Mouse (Mus musculus) lung, embryonic 15.5 days (tissue): ENCODE measurements around the gene Syce1. TPM values are rescaled to one million over a fixed set of nuclear protein-coding genes. Genes with fewer than 3 reads are reported as not detected.
A peak's percentile ranks its signal among the peaks of the same experiment; 100 is the strongest.

Experiments
- ATAC-seq: fragments of 200-750 bp; cut with Nextera tagmentation; 2 replicates; pipeline ENCODE4 v1.8.0; 2017; ENCODE audit warnings: moderate number of reproducible peaks, borderline replicate concordance; ENCODE audit not compliant: low FRiP score, low TSS enrichment; ENCODE audit errors: extremely low read depth
- H3K27ac ChIP-seq: fragments of 300-500 bp; sonication (generic); 2 replicates; pipeline ENCODE4 v1.5.1; 2015; ENCODE audit warnings: moderate library complexity, mild to moderate bottlenecking, inconsistent platforms
- H3K27me3 ChIP-seq: fragments of 300-500 bp; sonication (generic); 2 replicates; pipeline ENCODE4 v1.6.1; 2015; ENCODE audit warnings: inconsistent platforms
- H3K36me3 ChIP-seq: fragments of 300-500 bp; sonication (generic); 2 replicates; pipeline ENCODE4 v1.6.1; 2015; ENCODE audit warnings: inconsistent platforms
- H3K4me1 ChIP-seq: fragments of 300-500 bp; sonication (generic); 2 replicates; pipeline ENCODE4 v1.6.1; 2015; ENCODE audit warnings: inconsistent platforms
- H3K4me2 ChIP-seq: fragments of 300-500 bp; sonication (generic); 2 replicates; pipeline ENCODE4 v1.6.1; 2015; ENCODE audit warnings: inconsistent platforms, mild to moderate bottlenecking, moderate library complexity
- H3K4me3 ChIP-seq: fragments of 300-500 bp; sonication (generic); 2 replicates; pipeline ENCODE4 v1.5.1; 2015; ENCODE audit warnings: mild to moderate bottlenecking, inconsistent platforms
- H3K9ac ChIP-seq: fragments of 300-500 bp; sonication (generic); 2 replicates; pipeline ENCODE4 v1.6.1; 2015; ENCODE audit warnings: inconsistent platforms
- H3K9me3 ChIP-seq: fragments of 300-500 bp; sonication (generic); 2 replicates; pipeline ENCODE4 v1.6.1; 2016; ENCODE audit warnings: inconsistent platforms
- WGBS: fragments of 180-500 bp; shearing (Covaris S2); methylation state at CpG from one replicate; pipeline ENCODE4 v1.1.7; 2015; 5-methylcytosine and 5-hydroxymethylcytosine counted together
- polyA plus RNA-seq: library from polyadenylated mRNA; unstranded; fragments of >200 nt; fragmentation: Nextera tagmentation; extraction: Ambion mirVana; gene quantifications from 2 replicates; pipeline ENCODE4 v1.2.1, GENCODE M21; 2015

Gene Syce1
- 0.14 TPM in 1 of 2 replicates, not detected in the other for polyA plus RNA-seq

GRCm38 (mm10) chr7:140787406-140788052, at the start of gene Syce1:
Gene Syce1, minus strand, starts transcription at chr7:140787852.
- no peak for ATAC-seq
- H3K27me3 ChIP-seq: no peaks in the 10 kb centered on the region
- 75% methylated on average over 33 of the region's 33 CpGs for WGBS
- no peaks in the 10 kb centered on the region for H3K9me3 ChIP-seq
- no peak within 1 kb of the TSS for H3K9ac ChIP-seq
- H3K4me1 ChIP-seq: no peaks in the 10 kb centered on the region
- no peak within 1 kb of the TSS for H3K4me2 ChIP-seq
- H3K27ac ChIP-seq: no peak within 1 kb of the TSS
- H3K36me3 ChIP-seq: no peaks in the 10 kb centered on the region
- no peak within 1 kb of the TSS for H3K4me3 ChIP-seq

GRCm38 (mm10) chr7:140836243-140837115, 48.8 kb upstream of the Syce1 start:
- no peak for ATAC-seq
- H3K9ac ChIP-seq: no peak overlapping the region
- H3K4me1 ChIP-seq: peaks cover 8% of the 10 kb centered on the region; the same call in 1 of the 2 replicates
- H3K27ac ChIP-seq: no peak overlapping the region
- no peak overlapping the region for H3K4me2 ChIP-seq
- no peak overlapping the region for H3K4me3 ChIP-seq
- no peaks in the 10 kb centered on the region for H3K36me3 ChIP-seq
- no peaks in the 10 kb centered on the region for H3K9me3 ChIP-seq
- peaks cover 14% of the 10 kb centered on the region; the same call in 1 of the 2 replicates for H3K27me3 ChIP-seq
- 72% methylated on average over 9 of the region's 9 CpGs for WGBS

- no peaks in the 10 kb centered on the region for H3K9me3 ChIP-seq
- 68% methylated on average over 2 of the region's 2 CpGs for WGBS
- H3K4me1 ChIP-seq: 0 out of 2 replicates have a peak, but pooled peaks cover 5% of the 10 kb centered on the region
- H3K36me3 ChIP-seq: no peaks in the 10 kb centered on the region
- ATAC-seq: no peak
- H3K9ac ChIP-seq: no peak overlapping the region
- no peak overlapping the region for H3K4me3 ChIP-seq
- peak overlapping the region; percentile 41 for H3K4me2 ChIP-seq
- H3K27ac ChIP-seq: no peak overlapping the region
- peaks cover 7% of the 10 kb centered on the region; the same call in 1 of the 2 replicates for H3K27me3 ChIP-seq
These were observed 48.1 kb upstream of the Syce1 start for GRCm38 (mm10) chr7:140835758-140836087.

GRCm38 (mm10) chr7:140834968-140835757, 47.5 kb upstream of the Syce1 start, which contains the start of gene Urah:
Gene Urah, plus strand, starts transcription at chr7:140835018.
- Histone ChIP-seq H3K4me3 (no peak within 1 kb of the TSS), H3K9me3 (no peaks in the 10 kb centered on the region), H3K27ac (no peak within 1 kb of the TSS), H3K4me1 (0 out of 2 replicates have a peak, but pooled peaks cover 5% of the 10 kb centered on the region), H3K27me3 (peaks cover 2% of the 10 kb centered on the region; the same call in 1 of the 2 replicates), H3K4me2 (peak within 1 kb of the TSS; percentile 41), H3K36me3 (no peaks in the 10 kb centered on the region), H3K9ac (no peak within 1 kb of the TSS; the same call in 1 of the 2 replicates)
- 34% methylated on average over 20 of the region's 20 CpGs for WGBS
- peak; percentile 44; the same call in 1 of the 2 replicates for ATAC-seq

- Histone ChIP-seq H3K4me3 (no peak overlapping the region), H3K27ac (no peak overlapping the region), H3K4me1 (0 out of 2 replicates have a peak, but pooled peaks cover 5% of the 10 kb centered on the region), H3K4me2 (no peak overlapping the region), H3K9ac (no peak overlapping the region), H3K27me3 (no peaks in the 10 kb centered on the region), H3K9me3 (no peaks in the 10 kb centered on the region), H3K36me3 (no peaks in the 10 kb centered on the region)
- ATAC-seq: no peak
- 67% methylated on average over 4 of the region's 4 CpGs for WGBS
These were observed 45.7 kb upstream of the Syce1 start for GRCm38 (mm10) chr7:140833341-140833740.

- H3K27me3 ChIP-seq: no peaks in the 10 kb centered on the region
- no peaks in the 10 kb centered on the region for H3K36me3 ChIP-seq
- 58% methylated on average over 6 of the region's 6 CpGs for WGBS
- H3K4me3 ChIP-seq: no peak overlapping the region
- H3K27ac ChIP-seq: no peak overlapping the region
- 0 out of 2 replicates have a peak, but pooled peaks cover 5% of the 10 kb centered on the region for H3K4me1 ChIP-seq
- ATAC-seq: no peak
- no peaks in the 10 kb centered on the region for H3K9me3 ChIP-seq
- no peak overlapping the region for H3K9ac ChIP-seq
- H3K4me2 ChIP-seq: no peak overlapping the region
These were observed 43.8 kb upstream of the Syce1 start for GRCm38 (mm10) chr7:140831447-140831846.

GRCm38 (mm10) chr7:140828171-140828881, 40.7 kb upstream of the Syce1 start:
- ATAC-seq: no peak

GRCm38 (mm10) chr7:140822731-140823130, 35.1 kb upstream of the Syce1 start:
- no peak overlapping the region for H3K27ac ChIP-seq
- H3K36me3 ChIP-seq: no peaks in the 10 kb centered on the region
- H3K9ac ChIP-seq: no peak overlapping the region
- H3K4me1 ChIP-seq: peaks cover 6% of the 10 kb centered on the region
- no peak for ATAC-seq
- WGBS: 84% methylated on average over 4 of the region's 4 CpGs
- H3K27me3 ChIP-seq: no peaks in the 10 kb centered on the region
- no peak overlapping the region for H3K4me2 ChIP-seq
- no peaks in the 10 kb centered on the region for H3K9me3 ChIP-seq
- no peak overlapping the region for H3K4me3 ChIP-seq

More at GRCm38 (mm10) chr7:140828171-140828881, 40.7 kb upstream of the Syce1 start:
- no peak overlapping the region for H3K27ac ChIP-seq
- H3K9me3 ChIP-seq: no peaks in the 10 kb centered on the region
- no peak overlapping the region for H3K4me2 ChIP-seq
- no peaks in the 10 kb centered on the region for H3K36me3 ChIP-seq
- H3K4me3 ChIP-seq: no peak overlapping the region
- H3K27me3 ChIP-seq: no peaks in the 10 kb centered on the region
- H3K4me1 ChIP-seq: no peaks in the 10 kb centered on the region
- H3K9ac ChIP-seq: no peak overlapping the region
- 17% methylated on average over 8 of the region's 8 CpGs for WGBS

- Histone ChIP-seq H3K4me2 (peak within 1 kb of the TSS; percentile 67), H3K36me3 (no peaks in the 10 kb centered on the region), H3K4me3 (peak within 1 kb of the TSS; percentile 40), H3K27me3 (no peaks in the 10 kb centered on the region), H3K4me1 (peaks cover 6% of the 10 kb centered on the region), H3K27ac (no peak within 1 kb of the TSS), H3K9me3 (no peaks in the 10 kb centered on the region), H3K9ac (peak within 1 kb of the TSS; percentile 36; the same call in 1 of the 2 replicates)
- ATAC-seq: peak; percentile 52
- 1% methylated on average over 21 of the region's 21 CpGs for WGBS
These were observed 34.1 kb upstream of the Syce1 start, which contains the start of gene Zfp941 for GRCm38 (mm10) chr7:140821653-140822329. Gene Zfp941, minus strand, starts transcription at chr7:140822178.

- WGBS: 52% methylated on average over 5 of the region's 5 CpGs
- H3K27ac ChIP-seq: no peak overlapping the region
- peak overlapping the region; percentile 40 for H3K4me3 ChIP-seq
- no peaks in the 10 kb centered on the region for H3K36me3 ChIP-seq
- H3K9ac ChIP-seq: no peak overlapping the region
- H3K4me2 ChIP-seq: peak overlapping the region; percentile 67
- no peaks in the 10 kb centered on the region for H3K27me3 ChIP-seq
- H3K4me1 ChIP-seq: peaks cover 6% of the 10 kb centered on the region
- no peak for ATAC-seq
- H3K9me3 ChIP-seq: no peaks in the 10 kb centered on the region
These were observed 33.6 kb upstream of the Syce1 start for GRCm38 (mm10) chr7:140821305-140821652.
